Mouse (Mus musculus): ENCODE data around the gene Henmt1. TPM values are rescaled to one million over a fixed set of nuclear protein-coding genes. Genes with fewer than 3 reads are reported as not detected.

The Henmt1 gene
- not detected in 2 replicates for polyA plus RNA-seq (2012; rRNA removed)

DNA sequence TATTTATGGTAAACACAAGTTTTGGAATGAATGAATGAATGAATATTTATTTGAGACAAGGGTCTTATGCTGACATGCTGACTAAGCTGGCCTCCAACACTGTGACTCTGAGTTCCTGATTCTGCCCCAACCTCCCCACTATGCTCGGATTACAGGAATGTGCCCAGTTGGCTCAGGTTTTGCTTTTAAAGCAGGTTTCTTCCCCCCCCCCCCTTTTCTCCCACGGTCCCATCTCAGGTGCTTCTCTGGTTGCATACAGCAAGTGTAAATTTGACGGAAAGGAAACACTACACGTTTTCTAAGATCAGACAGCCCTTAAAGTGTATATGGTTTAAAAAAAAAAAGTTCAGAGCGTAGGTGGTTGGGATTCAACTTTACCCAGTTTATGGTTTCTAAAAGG, at the start of gene Henmt1:
Gene Henmt1, plus strand, starts transcription at position 301 of the 400 bp plus-strand sequence.
- 86% methylated on average over 5 of the region's 5 CpGs for WGBS
- no peak for DNase-seq (ENCODE audit: low read depth, low spot score)

DNA sequence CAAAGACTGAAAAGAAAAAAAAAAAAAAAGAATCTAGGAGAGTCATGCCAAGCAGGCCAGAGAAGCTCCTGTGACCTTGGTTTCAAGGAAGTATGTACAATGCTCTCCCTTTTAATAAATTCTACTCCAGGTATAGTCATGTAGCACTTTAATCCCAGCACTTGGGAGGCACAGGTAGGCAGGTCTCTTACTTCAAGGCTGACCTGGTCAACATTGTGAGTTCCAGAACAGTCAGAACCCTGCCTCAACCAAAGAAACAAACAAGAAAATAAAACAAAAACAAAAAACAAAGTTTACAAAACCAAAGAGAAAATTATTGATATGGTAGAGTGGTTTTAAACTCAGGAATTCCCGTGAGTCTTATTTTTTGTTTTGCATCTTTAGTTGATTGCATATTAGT, 49.8 kb upstream of the Henmt1 start, which contains the start of gene Fndc7:
Gene Fndc7, minus strand, starts transcription at position 101 of the 400 bp plus-strand sequence.
- 94% methylated on average over 1 of the region's 1 CpGs for WGBS
- no peak for DNase-seq (ENCODE audit: low read depth, low spot score)

- DNase-seq (ENCODE audit: low read depth, low spot score), result no peak
- 71% methylated on average over 1 of the region's 1 CpGs for WGBS
Observed at GRCm38 (mm10) chr3:108892080-108892479, 47.6 kb upstream of the Henmt1 start.

DNA sequence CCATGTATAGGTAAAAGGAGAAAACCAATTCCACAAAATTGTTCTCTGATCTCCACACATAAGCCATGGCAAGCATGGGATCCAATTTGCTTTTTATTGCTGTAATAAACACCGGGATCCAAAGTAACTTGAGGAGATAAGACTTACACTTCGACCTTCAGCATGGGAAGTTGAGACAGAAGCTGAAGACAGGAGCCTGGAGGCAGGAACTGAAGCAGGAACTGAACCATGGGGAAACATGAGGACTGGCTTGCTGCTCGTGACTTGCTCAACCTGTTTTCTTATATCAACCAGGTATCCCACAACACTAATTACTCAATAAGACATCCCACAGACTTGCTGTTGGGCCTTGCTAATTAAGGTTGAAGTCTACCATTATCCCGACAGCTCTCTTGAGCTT, 46.8 kb upstream of the Henmt1 start:
- DNase-seq (ENCODE audit: low read depth, low spot score), result peak; percentile 57
- WGBS, result 37% methylated on average over 4 of the region's 4 CpGs

DNA sequence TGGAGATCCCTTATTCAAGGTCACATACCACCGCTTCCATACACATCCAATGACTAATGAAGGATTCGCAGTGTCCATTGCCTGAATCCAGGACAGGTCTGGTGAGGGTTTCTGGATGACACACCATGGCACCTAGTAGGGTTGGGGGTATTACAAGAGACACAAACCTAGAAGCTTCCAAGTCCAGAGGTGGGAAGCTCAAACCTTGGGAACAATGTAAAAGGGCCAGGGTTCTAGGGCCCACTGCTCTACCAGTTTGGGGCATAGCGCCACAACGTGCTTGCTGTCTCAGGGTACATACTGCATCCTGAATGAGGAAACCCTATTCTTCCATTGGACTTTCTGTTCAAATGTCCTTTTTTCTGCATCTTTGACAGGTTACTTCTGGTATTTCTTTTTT, 41.0 kb upstream of the Henmt1 start:
- DNase-seq (ENCODE audit: low read depth, low spot score), result no peak
- WGBS, result 94% methylated on average over 4 of the region's 4 CpGs

DNA sequence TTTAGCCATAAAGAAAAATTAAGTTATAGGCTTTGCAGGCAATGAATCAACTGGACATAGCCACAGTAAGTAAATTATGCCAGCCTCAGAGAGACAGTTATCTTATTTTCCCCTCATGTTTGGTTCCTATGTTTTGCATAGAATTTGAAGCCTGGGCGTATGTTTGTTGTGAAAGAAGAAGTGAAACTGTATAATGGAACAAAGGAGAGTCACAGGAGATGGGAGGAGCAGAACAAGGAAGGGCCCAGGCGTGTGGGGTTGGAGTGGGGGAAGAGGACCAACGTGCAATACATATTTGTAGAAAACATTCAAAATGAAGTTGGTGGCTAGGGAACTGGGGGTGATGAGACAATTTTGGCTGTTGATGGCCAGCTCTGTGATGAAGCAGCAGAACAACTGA, 39.5 kb upstream of the Henmt1 start:
- no peak for DNase-seq (ENCODE audit: low read depth, low spot score)
- WGBS, result 77% methylated on average over 3 of the region's 3 CpGs

GRCm38 (mm10) chr3:108900681-108901080, 39.0 kb upstream of the Henmt1 start:
- 77% methylated on average over 5 of the region's 5 CpGs for WGBS
- DNase-seq (ENCODE audit: low read depth, low spot score), result no peak

GRCm38 (mm10) chr3:108902038-108902437, 37.6 kb upstream of the Henmt1 start:
- 51% methylated on average over 2 of the region's 2 CpGs for WGBS
- no peak for DNase-seq (ENCODE audit: low read depth, low spot score)

GRCm38 (mm10) chr3:108902934-108903333, 36.7 kb upstream of the Henmt1 start:
- no peak for DNase-seq (ENCODE audit: low read depth, low spot score)
- WGBS, result 65% methylated on average over 6 of the region's 6 CpGs

DNA sequence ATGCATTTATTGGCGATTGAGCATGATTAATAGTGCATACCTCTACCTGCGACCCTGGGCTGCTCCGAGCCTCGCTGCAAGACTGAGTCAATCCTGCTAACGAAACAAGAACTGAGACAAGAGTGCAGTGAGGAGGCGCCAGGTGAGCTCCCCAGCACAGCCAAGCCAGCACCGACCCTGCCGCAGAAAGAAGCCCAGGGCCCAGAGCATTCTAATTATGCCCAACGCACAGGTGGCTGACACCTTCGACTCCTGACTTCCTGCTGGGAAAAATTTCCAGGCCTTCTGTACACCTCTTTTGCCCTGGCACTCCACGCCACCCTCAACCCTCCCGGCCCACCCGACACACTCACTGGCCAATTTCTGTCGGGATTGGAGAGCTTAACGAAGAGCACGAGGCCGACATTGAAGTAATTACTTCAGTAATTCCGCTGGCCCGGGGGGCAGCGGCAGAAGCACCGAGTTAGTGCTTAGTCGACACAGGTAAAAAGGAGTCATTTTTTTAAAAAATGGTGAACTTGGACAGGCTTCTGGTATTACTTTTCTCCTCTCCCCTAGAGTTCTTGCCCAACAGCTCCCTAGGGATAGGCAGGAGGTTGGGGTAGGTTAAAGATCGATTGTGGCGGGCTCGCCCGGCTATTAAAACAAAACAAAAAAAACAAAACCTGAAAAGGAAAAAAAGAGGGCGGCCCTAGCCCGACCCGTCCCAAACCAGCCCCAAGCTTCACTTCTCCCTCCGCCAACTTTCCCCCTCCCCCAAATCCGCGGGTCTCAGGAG, 29.2 kb upstream of the Henmt1 start:
- WGBS, result under 1% methylated on average over 32 of the region's 32 CpGs
- DNase-seq (ENCODE audit: low read depth, low spot score), result no peak

DNA sequence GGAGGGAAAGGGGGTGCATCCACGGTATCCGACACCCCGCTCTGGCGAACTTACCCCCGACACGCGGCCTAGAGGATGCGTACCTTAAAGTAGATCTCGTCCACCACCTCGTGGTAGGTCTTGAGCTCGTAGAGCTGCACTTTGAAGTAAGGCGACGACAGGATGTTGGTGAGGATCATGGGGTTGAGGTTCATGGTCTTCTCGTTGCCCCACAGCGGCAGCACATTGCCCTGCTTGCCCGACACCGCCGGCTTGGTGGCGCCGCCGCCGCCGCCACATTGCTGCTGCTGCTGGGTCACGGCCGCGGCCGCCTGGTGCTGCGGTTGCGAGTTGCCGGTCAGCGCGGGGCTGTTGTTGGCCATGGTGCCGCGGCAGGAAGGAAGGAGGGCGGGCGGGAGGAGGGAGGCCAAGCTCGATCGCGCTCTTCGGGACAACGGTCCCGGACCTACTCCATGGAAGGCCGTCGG, 28.6 kb upstream of the Henmt1 start:
- DNase-seq (ENCODE audit: low read depth, low spot score), result no peak
- WGBS, result under 1% methylated on average over 42 of the region's 44 CpGs

- under 1% methylated on average over 53 of the region's 53 CpGs for WGBS
- peak; percentile 87 for DNase-seq (ENCODE audit: low read depth, low spot score)
Observed at GRCm38 (mm10) chr3:108911548-108912413, 27.9 kb upstream of the Henmt1 start, which contains the start of gene Prpf38b. Gene Prpf38b, minus strand, starts transcription at chr3:108911727.

GRCm38 (mm10) chr3:108915999-108916398, 23.7 kb upstream of the Henmt1 start:
- DNase-seq (ENCODE audit: low read depth, low spot score), result no peak
- WGBS, result 88% methylated on average over 1 of the region's 1 CpGs

DNA sequence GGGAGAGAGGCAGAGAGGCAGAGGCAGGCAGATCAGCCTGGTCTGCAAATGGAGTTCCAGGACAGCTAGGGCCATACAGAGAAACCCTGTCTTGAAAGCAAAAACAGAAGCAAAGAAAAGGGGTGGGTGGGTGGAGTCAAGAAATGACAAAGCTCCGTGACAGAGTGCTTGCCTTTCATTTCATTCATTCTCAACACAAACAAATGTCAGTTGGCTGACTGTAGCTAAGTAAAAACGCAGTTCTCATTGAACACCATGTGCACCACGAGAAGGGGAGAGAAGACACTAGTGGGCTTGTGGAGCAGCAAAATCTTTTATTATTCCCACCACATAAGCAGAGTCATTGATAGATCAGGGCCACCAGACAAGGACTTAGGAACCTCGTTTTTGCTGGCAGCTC, 22.8 kb upstream of the Henmt1 start:
- 53% methylated on average over 4 of the region's 4 CpGs for WGBS
- DNase-seq (ENCODE audit: low read depth, low spot score), result no peak

GRCm38 (mm10) chr3:108917986-108918385, 21.7 kb upstream of the Henmt1 start:
- 63% methylated on average over 3 of the region's 3 CpGs for WGBS

DNA sequence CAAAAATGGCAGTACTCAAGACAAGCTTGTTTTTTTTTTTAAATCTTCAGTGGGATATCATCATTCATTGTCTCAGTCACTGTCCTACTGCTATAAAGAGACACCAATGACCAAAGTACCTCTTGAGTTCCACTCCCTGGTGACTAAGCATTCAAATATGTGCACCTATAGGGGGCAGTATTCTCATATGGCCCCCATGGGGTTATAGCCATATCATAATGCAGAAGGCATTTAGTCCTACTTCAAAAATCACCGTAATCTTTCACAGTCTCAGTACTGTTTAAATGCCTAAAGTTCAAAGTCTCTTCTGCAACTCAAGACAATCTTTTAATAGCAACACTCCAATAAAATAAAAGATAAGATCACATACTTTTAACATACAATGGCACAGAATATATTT, 20.8 kb upstream of the Henmt1 start:
- WGBS, result 30% methylated on average over 1 of the region's 1 CpGs
- DNase-seq (ENCODE audit: low read depth, low spot score), result no peak

More at GRCm38 (mm10) chr3:108917986-108918385, 21.7 kb upstream of the Henmt1 start:
- DNase-seq (ENCODE audit: low read depth, low spot score), result no peak

DNA sequence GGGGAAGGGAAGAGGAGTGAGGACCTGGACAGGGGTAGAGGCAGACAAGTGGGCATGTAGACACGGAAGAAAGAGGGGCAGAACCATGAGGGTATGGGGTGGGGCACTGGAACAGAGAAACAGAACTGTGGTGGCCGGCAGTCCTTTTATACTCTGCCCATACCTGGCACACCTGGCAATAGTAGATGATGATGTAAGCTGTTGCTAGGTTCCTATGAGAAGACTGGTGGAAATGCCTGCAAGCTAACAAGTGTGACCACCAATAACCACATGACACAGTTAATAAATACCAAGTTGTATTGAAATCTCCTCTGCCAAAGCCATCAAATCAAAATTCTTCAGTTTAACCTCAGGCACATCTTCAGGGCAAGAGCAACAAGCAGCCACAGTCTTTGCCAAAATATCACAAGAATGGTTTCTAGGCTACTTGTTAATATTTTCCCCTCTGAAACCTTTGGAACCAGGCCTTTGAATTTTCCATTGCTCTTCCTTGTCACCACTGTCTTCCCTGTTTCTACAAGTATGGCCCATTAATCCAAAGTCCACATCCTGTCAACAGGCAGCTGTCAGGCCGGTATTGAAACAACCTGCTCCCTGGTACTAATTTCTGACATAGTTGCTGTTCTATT, 19.1 kb upstream of the Henmt1 start:
- DNase-seq (ENCODE audit: low read depth, low spot score), result no peak
- WGBS, result 54% methylated on average over 3 of the region's 3 CpGs

GRCm38 (mm10) chr3:108921822-108922221, 17.9 kb upstream of the Henmt1 start:
- no peak for DNase-seq (ENCODE audit: low read depth, low spot score)
- 95% methylated on average over 1 of the region's 1 CpGs for WGBS

DNA sequence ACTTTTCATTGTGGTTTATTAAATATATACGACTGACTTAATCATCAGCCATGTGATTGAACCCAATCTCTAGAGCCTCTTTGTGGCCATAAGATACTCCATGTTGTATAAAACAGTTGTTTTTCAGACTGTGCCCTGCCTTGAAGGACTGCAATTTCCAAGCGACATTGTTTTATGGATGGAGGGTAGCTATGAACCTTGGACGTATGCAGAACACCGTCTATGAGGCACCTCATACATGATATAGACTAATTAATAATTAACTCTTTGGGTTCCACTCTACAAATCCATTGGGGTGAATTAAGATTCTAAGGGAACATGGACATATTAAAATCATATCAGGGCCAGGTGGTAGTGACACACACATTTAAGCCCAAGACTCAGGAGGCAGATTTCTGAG, 14.0 kb upstream of the Henmt1 start:
- WGBS, result 44% methylated on average over 4 of the region's 4 CpGs
- DNase-seq (ENCODE audit: low read depth, low spot score), result no peak

DNA sequence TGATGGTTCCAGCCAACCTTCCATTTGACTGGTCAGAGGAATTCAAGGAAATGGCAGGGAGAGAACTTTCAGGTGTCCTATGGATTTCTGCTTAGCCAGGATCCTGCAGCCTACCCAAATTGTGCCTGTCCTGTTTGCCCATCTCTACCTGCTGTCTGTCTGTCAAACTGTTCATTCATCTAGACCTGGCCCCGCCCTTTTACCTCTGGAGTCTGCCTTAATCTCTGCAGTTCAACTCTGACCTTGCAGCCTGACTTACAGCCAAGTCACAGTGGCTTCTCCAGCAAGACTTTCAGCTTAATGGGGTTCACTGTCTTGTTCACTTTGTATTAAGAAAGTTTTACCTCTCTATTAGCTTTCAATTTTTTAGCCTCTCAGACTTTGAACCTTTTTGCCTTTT, 13.4 kb upstream of the Henmt1 start:
- 83% methylated on average over 1 of the region's 1 CpGs for WGBS
- DNase-seq (ENCODE audit: low read depth, low spot score), result no peak
